Mouse (Mus musculus) mouse embryonic stem cell (cell line): Measurements from ENCODE around the gene Hoxc12.

ENCODE experiments used
- in situ Hi-C, 2 experiments: fragments of 300-500 bp; cut with MboI; formaldehyde crosslinking; loops; 1 replicate in 1 of 2; 3 replicates in 1 of 2; pipeline ENCODE4 v1.14.3; 2019 to 2020; ENCODE audit warnings: low sequenced_read_pairs in 2 of 2, low pct_unique_long_range_greater_than_20kb in 1 of 2, mixed read lengths in 1 of 2; ENCODE audit not compliant: unreplicated experiment in 1 of 2

The Hoxc12 gene

GRCm38 (mm10) chr15:102955833-102956640 lies 19.5 kb downstream of the Hoxc12 start:
- in situ Hi-C loops = loop anchor here in 1 of 2 experiments (10.0 kb wide), 1 partner anchor 59 kb away; the partner anchor contains the start of gene Hoxc4

DNA sequence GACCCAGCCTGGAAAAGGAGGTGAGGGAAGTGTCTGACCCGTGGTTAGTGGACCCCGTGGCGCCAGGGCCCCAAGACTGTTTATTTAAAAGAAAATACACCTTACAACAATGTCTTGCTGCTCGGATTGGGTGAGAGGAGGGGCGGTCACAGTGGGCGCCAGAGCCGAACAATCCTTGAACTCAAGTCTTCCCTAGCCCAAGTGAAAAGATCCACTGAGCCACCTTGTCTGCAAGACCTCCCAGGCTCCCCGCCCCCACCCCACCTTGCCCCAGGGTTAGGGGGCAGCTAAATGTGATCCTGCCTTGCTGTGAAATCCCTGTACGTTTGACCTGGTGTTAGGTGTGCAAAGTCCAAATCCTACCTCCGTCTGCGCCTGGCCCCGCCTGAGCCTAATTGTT lies 20.3 kb downstream of the Hoxc12 start:
- in situ Hi-C loops = loop anchor here in 1 of 2 experiments (10.0 kb wide), 1 partner anchor 58 kb away; the partner anchor contains the start of gene Hoxc4

GRCm38 (mm10) chr15:102959663-102960191 lies 23.2 kb downstream of the Hoxc12 start:
- in situ Hi-C loops = loop anchor here (10.0 kb wide), 2 partner anchors 55 to 205 kb away; partner anchors contain the start of gene Hoxc4 (in 1 of the 2)

- in situ Hi-C loops = loop anchor here in 1 of 2 experiments (10.0 kb wide), 1 partner anchor 207 kb away; no protein-coding TSS in a partner anchor
These were observed 25.2 kb downstream of the Hoxc12 start for GRCm38 (mm10) chr15:102961728-102962127.

DNA sequence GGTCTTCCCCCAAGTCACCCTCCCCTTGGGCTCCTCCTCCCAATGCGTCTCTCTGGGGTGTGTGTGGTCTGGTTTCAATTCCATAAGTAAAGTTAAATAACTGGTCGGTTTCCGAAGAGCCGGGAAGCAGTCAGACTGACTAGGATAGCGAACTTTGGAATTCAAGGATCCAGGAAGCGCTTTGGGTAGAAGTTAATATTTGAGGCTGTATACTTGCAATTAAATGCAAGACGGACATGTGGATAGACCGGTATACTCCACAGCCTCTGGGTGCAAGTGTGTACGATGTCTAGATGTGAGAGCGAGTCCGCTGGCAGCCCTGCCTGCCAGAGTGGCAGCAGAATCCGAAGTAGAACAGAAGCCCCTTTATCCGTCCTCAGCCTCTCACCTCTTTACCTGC lies 25.9 kb downstream of the Hoxc12 start:
- in situ Hi-C loops = loop anchor here in 1 of 2 experiments (10.0 kb wide), 1 partner anchor 208 kb away; no protein-coding TSS in a partner anchor

DNA sequence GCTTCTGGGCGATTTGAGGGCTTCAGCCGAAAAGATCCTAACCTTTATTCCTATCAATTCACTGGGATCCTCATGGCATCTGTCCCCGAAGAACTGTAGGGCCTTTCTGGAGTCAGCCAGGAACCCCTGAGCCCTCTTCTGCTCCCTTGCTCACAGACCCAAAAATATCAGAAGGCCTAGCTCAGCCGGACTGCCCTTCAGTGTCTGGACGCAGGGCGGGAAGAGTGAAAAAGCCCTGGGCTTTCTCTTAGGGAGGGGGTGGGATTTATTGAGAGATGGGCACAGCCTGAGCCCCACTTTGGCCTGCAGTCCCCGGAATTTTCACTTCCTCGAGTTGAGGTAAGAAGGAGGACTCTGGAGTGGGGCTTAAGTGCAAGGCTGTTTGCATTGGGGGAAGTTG lies 26.7 kb downstream of the Hoxc12 start:
- in situ Hi-C loops = loop anchor here in 1 of 2 experiments (10.0 kb wide), 1 partner anchor 208 kb away; no protein-coding TSS in a partner anchor

DNA sequence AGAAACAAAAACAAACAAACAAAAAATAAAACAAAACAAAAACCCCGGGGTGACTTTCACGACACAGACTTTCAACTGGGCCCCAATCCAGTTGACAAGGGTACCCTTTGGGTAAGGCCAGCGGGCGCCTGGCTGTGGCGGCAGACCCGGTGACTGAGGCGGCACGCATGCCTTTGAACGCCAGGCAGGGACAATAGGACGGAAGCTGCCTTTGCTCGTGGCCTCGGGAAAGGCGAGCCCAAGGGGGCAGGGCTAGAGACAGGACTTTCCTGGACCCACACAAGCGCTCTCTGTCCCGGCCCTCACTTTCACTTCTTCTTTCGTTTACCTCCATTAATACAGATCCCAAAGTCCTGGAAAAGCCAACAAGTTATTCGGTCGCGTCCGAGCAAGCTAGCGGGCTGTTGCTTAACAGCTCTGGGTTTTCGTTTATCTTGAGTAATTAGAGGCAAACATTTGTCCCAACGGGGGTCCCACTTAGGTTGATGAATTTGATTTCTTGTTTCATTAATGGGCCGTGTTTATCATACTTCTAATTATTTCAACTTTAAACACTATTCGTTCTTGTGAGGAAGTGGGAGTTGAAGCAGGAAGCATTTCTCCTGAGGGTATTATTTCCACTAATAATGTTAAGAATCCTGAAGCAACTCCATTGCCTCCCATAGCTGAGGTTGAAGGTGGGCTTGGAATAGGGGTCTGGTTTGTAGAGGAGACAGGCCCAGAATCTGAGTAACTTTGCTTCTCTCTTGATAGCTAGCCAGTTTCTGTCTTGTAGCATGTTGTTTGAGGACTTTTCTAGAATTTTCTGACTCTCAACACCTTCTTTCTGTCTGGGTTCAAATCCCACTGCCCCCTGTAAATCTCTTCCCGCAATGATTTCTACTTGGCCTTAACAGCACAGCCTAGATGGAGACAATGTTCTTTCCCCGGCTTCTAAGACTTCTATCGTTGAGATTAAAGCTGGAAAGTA lies 27.4 kb downstream of the Hoxc12 start:
- in situ Hi-C loops = loop anchor here in 1 of 2 experiments (10.0 kb wide), 1 partner anchor 209 kb away; no protein-coding TSS in a partner anchor

- in situ Hi-C loops = loop anchor here in 1 of 2 experiments (10.0 kb wide), 1 partner anchor 210 kb away; no protein-coding TSS in a partner anchor
These were observed 28.7 kb downstream of the Hoxc12 start for GRCm38 (mm10) chr15:102965003-102965891.

DNA sequence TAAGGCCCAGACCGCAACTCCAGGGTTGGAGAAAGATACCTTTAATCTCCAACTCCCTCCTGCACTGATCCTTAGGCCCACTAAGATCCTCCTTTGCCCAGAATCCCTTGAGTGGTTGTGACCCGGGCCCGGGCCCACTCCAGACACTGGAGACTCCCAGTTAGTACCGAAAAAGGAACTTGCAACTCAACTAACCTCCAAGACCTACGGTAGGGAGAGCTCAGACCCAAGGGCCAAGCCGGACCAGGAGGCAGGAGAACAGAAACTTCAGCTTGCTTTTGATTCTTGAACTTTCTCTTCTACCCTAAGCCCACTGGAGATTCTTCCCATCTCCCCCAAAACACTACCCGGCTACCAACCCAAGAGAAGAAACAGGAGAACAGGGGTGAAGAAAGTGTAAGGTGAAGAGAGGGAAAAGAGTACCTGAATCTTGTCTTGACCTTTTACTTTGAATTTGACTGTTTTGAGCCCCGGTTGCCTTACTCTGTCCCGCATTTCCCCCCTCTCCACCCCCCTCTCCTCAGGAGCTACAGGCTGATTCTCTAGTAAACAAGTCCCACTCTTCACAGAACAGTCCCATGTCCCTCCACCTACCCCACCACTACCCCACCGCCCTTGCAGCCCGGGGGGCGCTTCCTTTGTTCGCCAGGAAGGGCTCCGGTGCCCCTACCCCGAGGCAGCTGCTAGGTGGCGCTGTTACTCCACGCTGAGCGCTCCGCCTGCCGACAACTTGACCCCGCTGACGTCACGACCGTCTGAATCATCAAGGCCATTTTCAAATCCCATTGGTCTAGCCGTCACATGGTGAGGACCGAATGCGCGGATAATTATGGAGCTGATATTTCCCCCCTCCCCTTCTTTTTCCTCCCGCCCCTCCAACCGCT lies 29.6 kb downstream of the Hoxc12 start:
- in situ Hi-C loops = loop anchor here in 1 of 2 experiments (10.0 kb wide), 1 partner anchor 211 kb away; no protein-coding TSS in a partner anchor

GRCm38 (mm10) chr15:102966776-102967311 lies 30.3 kb downstream of the Hoxc12 start, which contains the start of gene Hoxc10:
Gene Hoxc10, plus strand, starts transcription at chr15:102966796.
- in situ Hi-C loops = loop anchor here in 1 of 2 experiments (10.0 kb wide), 1 partner anchor 212 kb away; no protein-coding TSS in a partner anchor

DNA sequence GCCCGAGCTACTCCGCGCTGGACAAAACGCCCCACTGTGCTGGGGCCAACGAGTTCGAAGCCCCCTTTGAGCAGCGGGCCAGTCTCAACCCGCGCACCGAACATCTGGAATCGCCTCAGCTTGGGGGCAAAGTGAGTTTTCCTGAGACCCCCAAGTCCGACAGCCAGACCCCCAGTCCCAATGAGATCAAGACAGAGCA lies 30.7 kb downstream of the Hoxc12 start, which contains the start of gene Hoxc5:
Hoxc5 (plus strand) TSS at position 132 of the 199 bp plus-strand sequence.
- in situ Hi-C loops = loop anchor here in 1 of 2 experiments (10.0 kb wide), 1 partner anchor 212 kb away; no protein-coding TSS in a partner anchor

DNA sequence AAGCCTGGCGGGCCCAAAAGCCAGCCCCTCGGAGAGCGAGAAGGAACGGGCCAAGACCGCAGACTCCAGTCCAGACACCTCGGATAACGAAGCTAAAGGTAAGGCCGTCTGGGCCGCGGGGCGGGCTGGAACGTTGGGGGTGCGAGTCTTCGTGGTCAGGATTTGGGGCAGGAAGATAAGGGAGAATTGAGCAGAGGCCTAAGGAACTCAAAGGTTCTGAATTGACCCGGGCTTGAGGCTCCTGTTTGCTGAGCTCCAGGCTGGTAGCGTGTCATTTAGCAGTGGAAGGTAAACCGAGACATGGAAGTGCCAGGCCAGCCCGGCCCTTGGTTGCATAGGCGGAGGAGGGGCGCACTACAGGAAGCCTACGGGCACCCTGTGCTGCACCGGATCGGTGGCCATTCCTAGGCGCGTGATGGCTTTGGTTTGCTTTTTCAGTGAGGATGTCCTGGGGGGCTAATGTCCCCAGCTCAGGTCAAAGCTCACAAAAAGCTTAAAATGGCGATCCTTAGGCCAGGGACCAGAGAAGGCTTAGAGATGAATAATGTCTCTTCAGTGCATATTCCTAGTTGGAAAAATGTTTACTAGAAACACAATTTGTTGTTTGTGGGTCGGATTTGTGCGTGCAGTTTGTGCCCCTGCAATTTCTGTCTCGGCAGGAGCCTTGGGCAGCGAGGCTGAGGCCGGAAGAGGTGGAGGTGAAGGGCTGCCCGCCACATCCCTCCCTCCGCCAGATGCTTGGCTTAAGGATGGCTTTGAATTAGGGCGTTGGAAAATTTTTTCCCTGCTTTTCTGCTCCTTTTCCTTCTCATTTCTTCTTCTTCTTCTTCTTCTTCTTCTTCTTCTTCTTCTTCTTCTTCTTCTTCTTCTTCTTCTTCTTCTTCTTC lies 31.2 kb downstream of the Hoxc12 start:
- in situ Hi-C loops = loop anchor here in 1 of 2 experiments (10.0 kb wide), 1 partner anchor 213 kb away; no protein-coding TSS in a partner anchor

DNA sequence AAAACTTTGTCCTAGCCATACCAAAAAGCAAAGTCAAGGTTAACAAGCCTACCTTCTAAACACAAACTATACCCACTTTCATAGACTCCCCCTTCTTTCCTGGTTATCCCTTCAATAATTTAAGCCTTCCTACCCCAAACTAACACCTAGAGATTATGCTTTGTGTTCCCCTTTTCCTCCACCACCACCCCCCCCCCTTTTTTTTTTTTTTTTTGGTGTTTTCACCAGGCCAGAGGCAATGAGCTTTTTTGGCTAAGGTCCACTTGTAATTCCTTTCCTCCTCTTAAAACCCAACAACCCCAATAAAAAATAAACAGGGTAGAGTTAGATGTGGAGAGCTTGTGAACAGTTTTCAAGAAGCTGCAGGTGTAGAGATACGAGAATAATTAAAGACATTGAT lies 32.7 kb downstream of the Hoxc12 start:
- in situ Hi-C loops = loop anchor here in 1 of 2 experiments (10.0 kb wide), 1 partner anchor 214 kb away; no protein-coding TSS in a partner anchor

GRCm38 (mm10) chr15:102970740-102971139 lies 34.2 kb downstream of the Hoxc12 start:
- in situ Hi-C loops = no loop called here

DNA sequence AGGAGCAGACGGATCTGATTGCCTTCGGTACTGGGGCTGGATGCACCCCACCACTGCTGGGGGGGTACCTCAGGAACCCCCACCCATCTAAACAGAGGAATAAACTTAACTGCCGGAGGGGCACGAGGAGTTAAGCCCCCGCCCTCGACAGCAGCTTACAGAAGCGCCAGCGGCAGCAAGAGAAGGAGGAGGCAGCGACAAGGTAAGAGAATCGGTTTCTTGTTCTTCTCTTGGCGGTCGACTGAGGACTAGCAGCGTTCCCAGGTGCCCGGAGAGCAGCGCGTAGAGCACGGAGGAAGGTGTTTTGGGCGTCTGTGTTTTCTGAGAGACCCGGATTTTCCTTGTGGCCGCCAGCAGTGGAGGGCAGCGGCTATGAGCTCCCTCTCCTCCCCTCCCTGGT lies 35.7 kb downstream of the Hoxc12 start:
- in situ Hi-C loops = no loop called here
